Mouse (Mus musculus): Measurements from ENCODE around the gene Sik2.

Sik2 gene

DNA sequence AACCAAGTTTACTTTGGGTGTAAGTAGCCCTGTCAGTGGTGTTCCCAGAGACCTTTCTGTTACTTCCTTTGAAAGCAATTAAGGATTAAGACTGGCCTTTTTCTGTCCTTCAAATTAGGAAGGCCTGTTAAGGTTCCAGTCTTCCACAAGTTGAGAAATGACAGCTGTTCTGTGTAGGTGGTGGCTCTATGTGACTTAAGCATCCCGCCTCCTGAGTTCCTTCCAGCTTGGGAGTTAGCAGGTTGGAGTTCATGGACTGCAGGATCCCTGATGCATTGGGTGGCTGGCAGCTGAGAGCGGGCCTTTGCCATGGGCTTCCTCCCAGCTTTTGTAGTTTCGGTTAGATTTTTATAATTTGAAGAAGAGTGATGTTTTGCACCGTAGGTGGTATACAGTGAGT lies 133.4 kb downstream of the Sik2 start:
- no peak for DNase-seq (ENCODE audit: low read depth in 1 of 2, low spot score in 2 of 2)

DNA sequence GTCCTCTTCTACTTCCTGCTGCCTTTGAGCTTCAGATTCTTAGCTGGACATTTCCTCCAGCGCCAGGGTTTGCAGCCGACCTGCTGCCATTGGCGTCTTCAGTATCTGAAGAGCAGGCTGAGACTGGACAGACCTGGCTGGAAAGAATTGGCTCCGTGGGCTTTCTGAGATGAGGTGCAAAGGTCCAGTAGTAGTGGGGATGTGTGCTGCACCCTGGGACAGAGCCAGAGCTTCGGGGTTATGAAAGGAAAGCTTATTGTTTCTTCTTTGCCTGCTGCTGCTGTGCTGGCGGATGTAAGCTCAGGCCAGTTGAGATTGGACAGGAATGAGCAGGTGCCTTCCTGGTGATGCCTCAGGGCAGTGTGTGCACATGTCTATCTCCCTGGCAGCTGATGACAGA lies 134.8 kb downstream of the Sik2 start:
- DNase-seq (ENCODE audit: low read depth in 1 of 2, low spot score in 2 of 2): no peak

GRCm38 (mm10) chr9:50873210-50873609 lies 135.7 kb downstream of the Sik2 start:
- no peak for DNase-seq (ENCODE audit: low read depth in 1 of 2, low spot score in 2 of 2)

DNA sequence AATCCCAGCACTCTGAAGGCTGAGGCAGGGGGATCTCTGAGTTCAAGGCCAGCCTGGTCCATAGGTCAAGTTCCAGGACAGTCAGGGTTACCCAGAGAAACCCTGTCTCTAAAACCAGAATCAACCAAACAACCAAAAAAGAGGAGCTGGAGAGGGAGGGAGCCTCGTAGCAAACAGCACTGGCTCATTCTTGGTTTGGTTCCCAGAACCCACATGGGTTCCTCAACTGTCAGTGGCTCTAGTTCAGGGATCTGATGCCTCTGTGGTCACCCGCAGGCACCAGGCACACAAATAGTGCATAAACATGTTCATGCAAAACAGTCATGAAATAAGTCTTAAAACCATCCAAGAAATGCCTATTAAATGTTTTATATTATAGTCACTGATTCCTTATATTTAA lies 140.7 kb downstream of the Sik2 start:
- no peak for DNase-seq (ENCODE audit: low read depth in 1 of 2, low spot score in 2 of 2)

- no peak for DNase-seq (ENCODE audit: low read depth in 1 of 2, low spot score in 2 of 2)
Measured at GRCm38 (mm10) chr9:50867015-50867414, 141.9 kb downstream of the Sik2 start.

GRCm38 (mm10) chr9:50865803-50866202 lies 143.1 kb downstream of the Sik2 start:
- DNase-seq (ENCODE audit: low read depth in 1 of 2, low spot score in 2 of 2): peak in 1 of 2 experiments; percentile 14

DNA sequence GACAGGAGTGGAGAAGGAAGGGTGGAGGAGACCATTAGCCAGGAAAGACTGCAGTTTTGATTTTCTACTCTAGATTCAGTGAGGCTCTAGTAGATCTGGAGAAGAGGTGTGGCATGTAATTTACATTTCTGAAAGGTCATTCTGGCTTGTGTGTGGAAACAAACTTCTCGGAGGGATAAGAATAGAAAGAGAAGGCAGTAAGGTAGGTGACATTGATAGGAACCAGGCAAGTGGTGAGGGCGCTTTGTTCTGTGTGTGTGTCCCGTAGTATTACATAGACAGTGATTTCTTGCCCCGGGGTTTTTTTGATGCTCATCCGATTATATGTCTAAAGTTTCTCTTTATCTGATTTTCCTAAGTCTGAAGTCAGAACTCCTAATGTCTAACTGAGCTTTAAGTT lies 144.0 kb downstream of the Sik2 start:
- no peak for DNase-seq (ENCODE audit: low read depth in 1 of 2, low spot score in 2 of 2)

DNA sequence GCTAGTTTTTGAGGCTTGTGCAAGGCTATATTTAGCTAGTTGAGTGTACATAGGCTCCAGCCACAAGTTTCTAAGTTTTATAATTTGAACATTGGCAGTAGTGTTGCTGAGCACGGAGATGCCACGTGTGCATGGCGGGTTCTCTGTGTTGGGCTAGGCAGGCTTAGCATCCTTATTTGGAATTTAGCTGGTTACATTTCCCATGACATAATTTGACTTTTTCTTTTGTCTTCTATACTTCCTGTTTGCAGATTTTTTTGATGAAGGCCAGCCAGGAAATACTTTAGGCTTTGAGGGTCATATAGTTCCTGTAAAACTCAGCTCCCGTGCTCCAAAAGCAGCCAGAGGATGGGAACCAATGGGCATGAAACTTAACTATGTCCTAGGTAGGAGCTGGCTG lies 145.0 kb downstream of the Sik2 start:
- DNase-seq (ENCODE audit: low read depth in 1 of 2, low spot score in 2 of 2): no peak

DNA sequence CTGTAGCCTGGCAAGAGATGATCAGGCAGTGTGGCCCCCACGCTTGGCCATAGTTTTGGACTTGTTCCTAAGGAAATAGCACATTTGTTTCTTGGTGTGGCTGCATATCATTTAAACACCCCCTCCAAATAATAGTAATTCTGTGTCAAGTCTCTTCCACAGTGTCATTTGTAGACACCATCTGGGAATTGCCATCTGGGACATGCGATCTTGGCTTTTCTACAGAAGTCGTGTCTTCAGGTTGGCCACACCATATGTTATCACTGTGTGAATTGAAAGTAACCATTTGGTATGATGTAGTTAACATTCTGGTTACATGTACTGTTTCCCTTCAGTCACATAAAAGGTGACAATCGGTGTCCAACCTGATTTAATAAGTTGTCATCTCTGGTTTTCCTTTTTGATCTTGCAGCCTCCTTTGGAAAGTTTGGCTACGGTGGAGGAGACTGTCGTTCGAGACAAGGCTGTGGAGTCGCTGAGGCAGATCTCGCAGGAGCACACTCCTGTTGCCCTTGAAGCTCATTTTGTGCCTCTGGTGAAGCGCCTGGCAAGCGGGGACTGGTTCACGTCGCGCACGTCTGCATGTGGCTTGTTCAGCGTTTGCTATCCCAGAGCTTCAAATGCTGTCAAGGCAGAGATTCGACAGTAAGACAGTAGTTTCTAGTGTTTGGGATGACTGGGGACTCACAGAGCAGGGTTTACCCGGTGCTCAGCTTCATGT lies 147.6 kb downstream of the Sik2 start:
- no peak for DNase-seq (ENCODE audit: low read depth in 1 of 2, low spot score in 2 of 2)

DNA sequence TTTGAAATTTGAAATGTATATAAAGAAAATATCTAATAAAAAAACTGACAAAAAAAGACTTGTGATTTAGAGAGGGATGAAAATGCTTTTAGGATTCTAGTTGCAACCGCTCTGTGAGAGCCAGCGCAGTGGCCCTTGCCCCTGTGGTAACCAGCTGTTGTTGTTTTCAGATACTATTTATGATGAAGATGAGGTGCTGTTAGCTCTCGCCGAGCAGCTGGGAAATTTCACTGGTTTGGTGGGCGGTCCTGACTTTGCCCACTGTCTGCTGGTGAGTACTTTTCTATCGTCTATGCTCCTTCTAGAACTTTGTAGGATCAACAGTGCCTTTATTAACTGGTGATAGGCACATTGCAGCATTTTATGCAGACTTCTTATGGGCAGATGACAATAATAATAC lies 150.2 kb downstream of the Sik2 start:
- DNase-seq (ENCODE audit: low read depth in 1 of 2, low spot score in 2 of 2): no peak

GRCm38 (mm10) chr9:50857082-50857641 lies 151.7 kb downstream of the Sik2 start:
- no peak for DNase-seq (ENCODE audit: low read depth in 1 of 2, low spot score in 2 of 2)

DNA sequence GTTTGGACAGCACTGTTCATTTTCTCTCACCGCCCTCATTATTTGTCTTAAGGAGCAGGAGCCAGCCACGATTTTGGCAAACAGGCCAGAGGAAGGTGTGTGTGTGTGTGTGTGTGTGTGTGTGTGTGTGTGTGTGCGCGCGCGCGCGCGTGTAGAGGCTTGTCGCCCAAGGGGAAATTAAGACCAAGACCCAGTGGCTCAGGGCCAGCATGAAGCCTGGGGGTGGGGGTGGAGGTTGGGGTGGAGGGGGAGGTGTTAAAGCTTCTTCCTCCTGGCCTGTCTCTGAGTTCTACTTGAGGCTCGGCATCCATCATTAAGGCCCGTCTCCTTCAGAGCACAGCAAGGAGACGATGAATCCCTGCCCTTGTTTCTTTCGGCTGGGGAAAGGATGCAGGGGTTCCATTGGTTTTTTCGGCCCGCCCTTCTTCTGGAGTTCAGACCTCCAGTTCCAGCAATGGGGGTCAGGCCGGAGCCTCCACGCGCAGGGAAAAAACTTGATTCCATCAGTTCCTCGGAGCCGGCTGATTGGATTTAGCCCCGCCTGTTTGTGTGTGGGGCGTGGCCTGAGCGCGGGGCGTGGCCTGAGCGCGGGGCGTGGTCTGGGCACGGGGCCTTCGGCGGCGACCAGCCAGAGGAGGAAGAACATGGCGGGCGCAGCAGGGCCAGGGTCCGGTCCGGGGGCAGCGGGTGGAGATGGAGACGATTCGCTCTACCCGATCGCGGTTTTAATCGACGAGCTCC lies 152.4 kb downstream of the Sik2 start:
- peak; percentile 80 to 95 for DNase-seq (ENCODE audit: low read depth in 1 of 2, low spot score in 2 of 2)

DNA sequence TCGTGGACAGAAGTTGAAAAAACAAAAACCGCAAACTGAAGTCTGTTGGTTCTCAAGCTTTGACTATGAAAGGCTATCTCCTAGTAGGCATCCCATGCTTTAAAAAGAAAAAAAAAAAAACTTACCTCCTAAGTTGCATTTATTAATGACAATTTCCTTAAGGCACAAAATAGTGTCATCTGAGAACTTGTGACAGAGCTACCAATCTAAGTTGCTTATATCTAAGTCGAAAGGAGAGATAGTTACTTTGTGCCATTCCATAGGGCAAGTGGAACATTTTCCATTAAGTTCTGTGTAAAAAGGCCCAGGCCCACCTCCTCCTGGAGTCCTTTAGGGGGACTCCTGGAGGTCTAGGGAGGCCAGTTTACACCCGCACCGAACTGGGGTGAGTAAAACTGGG lies 153.1 kb downstream of the Sik2 start:
- DNase-seq (ENCODE audit: low read depth in 1 of 2, low spot score in 2 of 2): no peak

DNA sequence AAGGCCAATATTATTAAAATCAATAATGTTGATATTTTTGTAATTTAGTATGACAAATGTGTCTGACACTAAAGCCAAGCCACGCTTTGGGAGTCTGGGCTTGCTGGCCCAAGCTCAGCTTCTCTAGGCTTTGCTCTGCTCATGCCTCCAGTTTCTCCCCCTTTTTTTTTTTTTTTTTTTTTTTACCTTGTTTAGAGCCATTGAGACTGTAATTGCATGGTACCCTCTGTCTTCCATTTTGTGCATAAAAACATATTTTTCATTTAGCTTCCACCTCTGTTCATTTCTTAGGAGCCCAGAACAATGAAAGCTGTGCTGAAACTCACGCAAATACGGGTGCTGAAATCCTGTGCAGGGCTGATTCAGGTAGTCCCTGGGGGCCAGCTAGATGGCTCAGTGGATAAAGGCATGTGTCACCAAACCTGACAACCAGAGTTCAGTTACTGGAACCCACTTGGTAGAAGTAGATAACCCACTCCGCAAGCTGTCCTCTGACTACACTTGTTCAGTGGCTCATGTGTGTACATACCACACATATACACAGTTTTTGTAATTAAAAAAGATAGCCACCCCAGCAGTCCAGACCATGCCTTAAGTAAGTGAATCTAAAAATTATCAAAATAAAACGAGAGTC lies 153.6 kb downstream of the Sik2 start:
- no peak for DNase-seq (ENCODE audit: low read depth in 1 of 2, low spot score in 2 of 2)

DNA sequence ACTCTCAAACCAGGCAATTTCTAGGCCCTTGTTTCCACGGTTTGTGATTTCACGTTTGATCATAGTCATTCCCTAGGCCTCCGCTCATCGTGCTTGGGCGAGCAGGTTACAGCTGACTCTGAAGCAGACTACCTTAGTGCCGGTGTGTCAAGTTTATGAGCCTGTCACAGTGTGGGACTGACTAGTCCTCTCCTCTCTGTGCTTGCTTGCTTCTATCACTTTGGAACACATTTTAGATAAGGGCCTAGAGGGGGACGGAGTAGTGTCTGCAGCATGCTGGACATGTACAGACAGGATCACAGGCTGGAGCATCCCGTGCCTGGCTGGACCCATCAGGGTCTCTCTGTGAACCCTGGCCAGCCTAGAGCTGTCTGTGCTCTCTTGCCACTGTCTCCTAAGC lies 154.5 kb downstream of the Sik2 start:
- DNase-seq (ENCODE audit: low read depth in 1 of 2, low spot score in 2 of 2): no peak

- DNase-seq (ENCODE audit: low read depth in 1 of 2, low spot score in 2 of 2): peak in 1 of 2 experiments; percentile 23
Measured at GRCm38 (mm10) chr9:50852634-50853349, 156.1 kb downstream of the Sik2 start.

GRCm38 (mm10) chr9:50850713-50851112 lies 158.2 kb downstream of the Sik2 start:
- peak; percentile 22 to 36 for DNase-seq (ENCODE audit: low read depth in 1 of 2, low spot score in 2 of 2)

DNA sequence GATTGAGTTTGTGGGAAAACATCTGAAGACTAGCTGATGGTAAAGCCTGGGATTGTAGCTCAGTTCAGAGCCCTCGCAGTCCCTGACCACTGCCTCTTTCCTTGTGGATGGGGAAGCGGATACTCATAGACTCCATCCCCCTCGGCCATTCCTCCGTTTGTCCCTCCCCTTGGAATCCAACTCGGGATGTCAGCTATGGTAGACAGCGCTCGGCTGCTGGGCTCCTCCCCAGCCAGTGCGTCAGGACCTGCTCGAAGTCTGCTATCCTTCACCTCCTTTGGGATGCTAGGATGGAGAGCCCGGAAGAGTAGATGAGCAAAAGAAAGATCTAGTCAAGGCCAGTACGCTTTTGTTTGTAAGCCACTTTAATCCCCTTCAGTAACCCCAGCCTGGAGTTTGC lies 158.6 kb downstream of the Sik2 start:
- DNase-seq (ENCODE audit: low read depth in 1 of 2, low spot score in 2 of 2): no peak

DNA sequence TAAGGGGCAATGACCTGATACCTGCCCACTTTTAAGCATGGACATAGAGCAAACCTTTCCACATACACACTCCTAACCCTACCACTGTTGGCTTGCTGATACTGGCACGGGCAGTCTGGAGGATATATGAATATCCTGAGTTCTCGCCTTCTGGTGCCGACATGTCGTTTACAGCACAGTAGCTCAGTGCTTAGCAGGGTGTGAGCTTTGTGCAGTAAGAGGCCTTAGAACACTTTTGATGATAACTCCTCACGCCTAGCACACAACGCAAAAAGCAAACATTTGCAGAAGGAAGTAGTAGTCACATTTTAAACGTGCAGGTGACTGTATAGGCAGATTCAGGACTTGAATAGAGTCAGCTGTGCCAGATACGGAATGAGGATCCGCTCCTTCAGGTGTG lies 159.1 kb downstream of the Sik2 start:
- no peak for DNase-seq (ENCODE audit: low read depth in 1 of 2, low spot score in 2 of 2)

- peak; percentile 14 to 56 for DNase-seq (ENCODE audit: low read depth in 1 of 2, low spot score in 2 of 2)
Measured at GRCm38 (mm10) chr9:50849249-50849648, 159.6 kb downstream of the Sik2 start.

- DNase-seq (ENCODE audit: low read depth in 1 of 2, low spot score in 2 of 2): no peak
Measured at GRCm38 (mm10) chr9:50848821-50849220, 160.1 kb downstream of the Sik2 start.
